1 mouse cellular context compared by ENCODE assay signal in the genomic region with DNA sequence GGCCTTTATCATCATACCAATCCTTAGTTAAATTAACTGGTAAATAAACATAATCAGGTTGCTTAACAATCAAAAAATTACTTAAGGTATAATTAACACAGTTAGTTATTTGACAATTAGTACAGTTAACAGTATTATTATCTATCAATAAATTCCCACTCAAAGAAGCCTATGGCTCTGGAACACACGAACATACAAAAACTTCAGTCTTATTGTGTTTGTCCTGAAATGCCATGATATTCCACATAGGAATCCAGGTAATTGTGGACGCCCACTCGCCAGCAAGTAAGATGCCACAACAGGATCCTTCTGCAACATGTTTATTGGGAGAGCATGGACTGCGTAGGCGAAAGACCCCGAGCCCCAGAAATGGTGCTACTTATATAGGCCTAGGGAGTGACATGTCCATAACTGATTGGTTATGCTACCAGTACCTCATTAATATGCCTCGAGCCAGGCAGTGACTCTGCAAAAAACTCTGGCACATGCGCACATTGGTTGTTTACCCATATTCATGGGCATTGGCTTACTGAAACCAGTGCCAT. TPM values are rescaled to one million over a fixed set of nuclear protein-coding genes. Genes with fewer than 3 reads are reported as not detected.
"Had no signal": no experiment of that assay in that cellular context is flagged by ENCODE, and none has a peak within 500 bp of the region (broad histone marks: within the 10 kb centered on the region; RNA-seq: fewer than 3 reads in every experiment).

No protein-coding gene starts in this region.

RNA-seq across cellular contexts. Expression of a gene that starts 49.4 kb away (rescaled TPM):
- polyA plus RNA-seq: liver, adult 2 months had no signal
